Mouse (Mus musculus): Measurements from ENCODE around the gene Pfn3. TPM values are rescaled to one million over a fixed set of nuclear protein-coding genes. Genes with fewer than 3 reads are reported as not detected.

The Pfn3 gene
- polyA plus RNA-seq, 1 experiment from 2014 or later, result 0.46 TPM

GRCm38 (mm10) chr13:55431889-55432685 lies 17.1 kb upstream of the Pfn3 start:
- Histone ChIP-seq H3K36me3 (ENCODE audit: insufficient read depth, low read length) (no peaks in the 10 kb centered on the region), H3K9ac (replicated peaks; ENCODE audit: low read length) (no peak overlapping the region), H3K9me3 (ENCODE audit: low read length) (no peaks in the 10 kb centered on the region), H3K27ac (ENCODE audit: low read length) (no peak overlapping the region), H3K27me3 (ENCODE audit: insufficient read depth, low read length) (no peaks in the 10 kb centered on the region), H3K4me2 (replicated peaks; ENCODE audit: low read depth, low read length) (no peak overlapping the region), H3K4me3 (ENCODE audit: low read length) (no peak overlapping the region), H3K4me1 (ENCODE audit: insufficient read depth, low read length) (no peaks in the 10 kb centered on the region)
- no peak for ATAC-seq (ENCODE audit: low FRiP score, low TSS enrichment)
- WGBS, result 77% methylated on average over 10 of the region's 10 CpGs

- no peak overlapping the region for H3K4me3 ChIP-seq (ENCODE audit: low read length)
- H3K27ac ChIP-seq (ENCODE audit: low read length), result no peak overlapping the region
- no peaks in the 10 kb centered on the region for H3K27me3 ChIP-seq (ENCODE audit: insufficient read depth, low read length)
- no peaks in the 10 kb centered on the region for H3K4me1 ChIP-seq (ENCODE audit: insufficient read depth, low read length)
- no peak overlapping the region for H3K4me2 ChIP-seq (replicated peaks; ENCODE audit: low read depth, low read length)
- no peak overlapping the region for H3K9ac ChIP-seq (replicated peaks; ENCODE audit: low read length)
- 83% methylated on average over 2 of the region's 2 CpGs for WGBS
- H3K9me3 ChIP-seq (ENCODE audit: low read length), result no peaks in the 10 kb centered on the region
- ATAC-seq (ENCODE audit: low FRiP score, low TSS enrichment), result no peak
- H3K36me3 ChIP-seq (ENCODE audit: insufficient read depth, low read length), result no peaks in the 10 kb centered on the region
These were observed 15.5 kb upstream of the Pfn3 start for GRCm38 (mm10) chr13:55430566-55430965.

- no peak overlapping the region for H3K27ac ChIP-seq (ENCODE audit: low read length)
- H3K4me1 ChIP-seq (ENCODE audit: insufficient read depth, low read length), result no peaks in the 10 kb centered on the region
- no peaks in the 10 kb centered on the region for H3K9me3 ChIP-seq (ENCODE audit: low read length)
- H3K4me2 ChIP-seq (replicated peaks; ENCODE audit: low read depth, low read length), result no peak overlapping the region
- no peaks in the 10 kb centered on the region for H3K36me3 ChIP-seq (ENCODE audit: insufficient read depth, low read length)
- 62% methylated on average over 12 of the region's 12 CpGs for WGBS
- no peak for ATAC-seq (ENCODE audit: low FRiP score, low TSS enrichment)
- no peaks in the 10 kb centered on the region for H3K27me3 ChIP-seq (ENCODE audit: insufficient read depth, low read length)
- no peak overlapping the region for H3K9ac ChIP-seq (replicated peaks; ENCODE audit: low read length)
- no peak overlapping the region for H3K4me3 ChIP-seq (ENCODE audit: low read length)
These were observed 14.3 kb upstream of the Pfn3 start for GRCm38 (mm10) chr13:55429226-55429888.

- no peaks in the 10 kb centered on the region for H3K36me3 ChIP-seq (ENCODE audit: insufficient read depth, low read length)
- no peak within 1 kb of the TSS for H3K4me2 ChIP-seq (replicated peaks; ENCODE audit: low read depth, low read length)
- H3K27me3 ChIP-seq (ENCODE audit: insufficient read depth, low read length), result peaks cover 11% of the 10 kb centered on the region
- no peak within 1 kb of the TSS for H3K4me3 ChIP-seq (ENCODE audit: low read length)
- ATAC-seq (ENCODE audit: low FRiP score, low TSS enrichment), result no peak
- WGBS, result 93% methylated on average over 10 of the region's 10 CpGs
- peaks cover 1% of the 10 kb centered on the region; the same call in 1 of the 2 replicates for H3K4me1 ChIP-seq (ENCODE audit: insufficient read depth, low read length)
- H3K9me3 ChIP-seq (ENCODE audit: low read length), result no peaks in the 10 kb centered on the region
- H3K9ac ChIP-seq (replicated peaks; ENCODE audit: low read length), result no peak within 1 kb of the TSS
- no peak within 1 kb of the TSS for H3K27ac ChIP-seq (ENCODE audit: low read length)
These were observed 11.6 kb upstream of the Pfn3 start, which contains the start of gene F12 for GRCm38 (mm10) chr13:55426613-55427012. F12 (minus strand) TSS chr13:55426793.

- H3K4me3 ChIP-seq (ENCODE audit: low read length), result peak overlapping the region; percentile 29
- no peaks in the 10 kb centered on the region for H3K9me3 ChIP-seq (ENCODE audit: low read length)
- ATAC-seq (ENCODE audit: low FRiP score, low TSS enrichment), result peak; percentile 50; the same call in 1 of the 2 replicates
- H3K27ac ChIP-seq (ENCODE audit: low read length), result no peak overlapping the region
- H3K4me1 ChIP-seq (ENCODE audit: insufficient read depth, low read length), result peaks cover 23% of the 10 kb centered on the region
- peak overlapping the region; percentile 51 for H3K4me2 ChIP-seq (replicated peaks; ENCODE audit: low read depth, low read length)
- H3K27me3 ChIP-seq (ENCODE audit: insufficient read depth, low read length), result peaks cover 42% of the 10 kb centered on the region
- no peaks in the 10 kb centered on the region for H3K36me3 ChIP-seq (ENCODE audit: insufficient read depth, low read length)
- H3K9ac ChIP-seq (replicated peaks; ENCODE audit: low read length), result peak overlapping the region; percentile 47
- whole genome bisulfite sequencing, result 10% methylated on average over 35 of the region's 35 CpGs
These were observed 6.1 kb upstream of the Pfn3 start for GRCm38 (mm10) chr13:55420933-55421800.

- peaks cover 24% of the 10 kb centered on the region for H3K4me1 ChIP-seq (ENCODE audit: insufficient read depth, low read length)
- H3K36me3 ChIP-seq (ENCODE audit: insufficient read depth, low read length), result no peaks in the 10 kb centered on the region
- no peak overlapping the region for H3K4me3 ChIP-seq (ENCODE audit: low read length)
- no peak overlapping the region for H3K9ac ChIP-seq (replicated peaks; ENCODE audit: low read length)
- H3K27ac ChIP-seq (ENCODE audit: low read length), result no peak overlapping the region
- H3K4me2 ChIP-seq (replicated peaks; ENCODE audit: low read depth, low read length), result peak overlapping the region; percentile 51; the same call in 1 of the 2 replicates
- H3K27me3 ChIP-seq (ENCODE audit: insufficient read depth, low read length), result peaks cover 42% of the 10 kb centered on the region
- WGBS, result 29% methylated on average over 51 of the region's 51 CpGs
- no peaks in the 10 kb centered on the region for H3K9me3 ChIP-seq (ENCODE audit: low read length)
- ATAC-seq (ENCODE audit: low FRiP score, low TSS enrichment), result no peak
These were observed 5.2 kb upstream of the Pfn3 start for GRCm38 (mm10) chr13:55420018-55420932.

- H3K9me3 ChIP-seq (ENCODE audit: low read length), result no peaks in the 10 kb centered on the region
- no peak overlapping the region for H3K4me2 ChIP-seq (replicated peaks; ENCODE audit: low read depth, low read length)
- no peak for ATAC-seq (ENCODE audit: low FRiP score, low TSS enrichment)
- no peak overlapping the region for H3K4me3 ChIP-seq (ENCODE audit: low read length)
- no peak overlapping the region for H3K9ac ChIP-seq (replicated peaks; ENCODE audit: low read length)
- H3K27ac ChIP-seq (ENCODE audit: low read length), result no peak overlapping the region
- H3K4me1 ChIP-seq (ENCODE audit: insufficient read depth, low read length), result peaks cover 31% of the 10 kb centered on the region
- H3K27me3 ChIP-seq (ENCODE audit: insufficient read depth, low read length), result peaks cover 42% of the 10 kb centered on the region
- WGBS, result 73% methylated on average over 5 of the region's 5 CpGs
- no peaks in the 10 kb centered on the region for H3K36me3 ChIP-seq (ENCODE audit: insufficient read depth, low read length)
These were observed 4.1 kb upstream of the Pfn3 start for GRCm38 (mm10) chr13:55419142-55419541.

- H3K27me3 ChIP-seq (ENCODE audit: insufficient read depth, low read length), result peaks cover 42% of the 10 kb centered on the region
- H3K9ac ChIP-seq (replicated peaks; ENCODE audit: low read length), result no peak overlapping the region
- 11% methylated on average over 12 of the region's 12 CpGs for WGBS
- H3K9me3 ChIP-seq (ENCODE audit: low read length), result no peaks in the 10 kb centered on the region
- no peak overlapping the region for H3K27ac ChIP-seq (ENCODE audit: low read length)
- H3K36me3 ChIP-seq (ENCODE audit: insufficient read depth, low read length), result no peaks in the 10 kb centered on the region
- peak; percentile 68 for ATAC-seq (ENCODE audit: low FRiP score, low TSS enrichment)
- no peak overlapping the region for H3K4me3 ChIP-seq (ENCODE audit: low read length)
- 0 out of 2 replicates have a peak overlapping the region, but pooled peaks have one; percentile 15 for H3K4me2 ChIP-seq (replicated peaks; ENCODE audit: low read depth, low read length)
- H3K4me1 ChIP-seq (ENCODE audit: insufficient read depth, low read length), result peaks cover 31% of the 10 kb centered on the region
These were observed 3.0 kb upstream of the Pfn3 start for GRCm38 (mm10) chr13:55418004-55418403.

GRCm38 (mm10) chr13:55413333-55413732 lies 1.7 kb downstream of the Pfn3 start:
- no peak overlapping the region for H3K4me3 ChIP-seq (ENCODE audit: low read length)
- no peak for ATAC-seq (ENCODE audit: low FRiP score, low TSS enrichment)
- H3K27me3 ChIP-seq (ENCODE audit: insufficient read depth, low read length), result peaks cover 3% of the 10 kb centered on the region; the same call in 1 of the 2 replicates
- no peak overlapping the region for H3K4me2 ChIP-seq (replicated peaks; ENCODE audit: low read depth, low read length)
- H3K36me3 ChIP-seq (ENCODE audit: insufficient read depth, low read length), result no peaks in the 10 kb centered on the region
- peaks cover 13% of the 10 kb centered on the region for H3K4me1 ChIP-seq (ENCODE audit: insufficient read depth, low read length)
- no peaks in the 10 kb centered on the region for H3K9me3 ChIP-seq (ENCODE audit: low read length)
- no peak overlapping the region for H3K9ac ChIP-seq (replicated peaks; ENCODE audit: low read length)
- WGBS, result 82% methylated on average over 12 of the region's 12 CpGs
- no peak overlapping the region for H3K27ac ChIP-seq (ENCODE audit: low read length)
